Mouse (Mus musculus): ENCODE measurements around the gene Strada. TPM values are rescaled to one million over a fixed set of nuclear protein-coding genes. Genes with fewer than 3 reads are reported as not detected.

The Strada gene
- polyA plus RNA-seq, 1 experiment from 2014 or later = 40.6 TPM

GRCm38 (mm10) chr11:106155761-106156160, 46.2 kb downstream of the Strada start:
- H3K36me3 ChIP-seq (ENCODE audit: control insufficient read depth, insufficient read depth, low read length) = peaks cover 20% of the 10 kb centered on the region
- no peaks in the 10 kb centered on the region for H3K27me3 ChIP-seq (ENCODE audit: control insufficient read depth, insufficient read depth, low read length)
- DNase-seq (ENCODE audit: low spot score) (no peak), ATAC-seq (ENCODE audit: insufficient read depth, low FRiP score, low TSS enrichment) (no peak)
- H3K4me3 ChIP-seq (ENCODE audit: low read depth, low read length) = no peak overlapping the region
- no peaks in the 10 kb centered on the region for H3K9me3 ChIP-seq (ENCODE audit: control insufficient read depth, low read length)
- whole genome bisulfite sequencing = 50% methylated on average over 3 of the region's 3 CpGs
- peaks cover 12% of the 10 kb centered on the region for H3K4me1 ChIP-seq (ENCODE audit: control insufficient read depth, insufficient read depth, low read length)
- no peak overlapping the region for H3K4me2 ChIP-seq (ENCODE audit: low read depth)
- H3K27ac ChIP-seq (ENCODE audit: low read depth, low read length) = no peak overlapping the region
- no peak overlapping the region for H3K9ac ChIP-seq (ENCODE audit: low read length)

- Histone ChIP-seq H3K27ac (ENCODE audit: low read depth, low read length) (no peak overlapping the region), H3K4me2 (ENCODE audit: low read depth) (no peak overlapping the region), H3K4me1 (ENCODE audit: control insufficient read depth, insufficient read depth, low read length) (peaks cover 9% of the 10 kb centered on the region), H3K27me3 (ENCODE audit: control insufficient read depth, insufficient read depth, low read length) (no peaks in the 10 kb centered on the region), H3K36me3 (ENCODE audit: control insufficient read depth, insufficient read depth, low read length) (peaks cover 26% of the 10 kb centered on the region), H3K4me3 (ENCODE audit: low read depth, low read length) (no peak overlapping the region), H3K9ac (ENCODE audit: low read length) (no peak overlapping the region), H3K9me3 (ENCODE audit: control insufficient read depth, low read length) (no peaks in the 10 kb centered on the region)
- 85% methylated on average over 2 of the region's 2 CpGs for WGBS
- no peak for ATAC-seq (ENCODE audit: insufficient read depth, low FRiP score, low TSS enrichment)
- no peak for DNase-seq (ENCODE audit: low spot score)
Measured at GRCm38 (mm10) chr11:106154770-106155169, 47.2 kb downstream of the Strada start.

GRCm38 (mm10) chr11:106154091-106154490, 47.9 kb downstream of the Strada start:
- H3K4me1 ChIP-seq (ENCODE audit: control insufficient read depth, insufficient read depth, low read length) = peaks cover 7% of the 10 kb centered on the region
- H3K36me3 ChIP-seq (ENCODE audit: control insufficient read depth, insufficient read depth, low read length) = peaks cover 29% of the 10 kb centered on the region
- no peak overlapping the region for H3K9ac ChIP-seq (ENCODE audit: low read length)
- no peaks in the 10 kb centered on the region for H3K9me3 ChIP-seq (ENCODE audit: control insufficient read depth, low read length)
- DNase-seq (ENCODE audit: low spot score) = no peak
- ATAC-seq (ENCODE audit: insufficient read depth, low FRiP score, low TSS enrichment) = no peak
- H3K4me2 ChIP-seq (ENCODE audit: low read depth) = no peak overlapping the region
- H3K27me3 ChIP-seq (ENCODE audit: control insufficient read depth, insufficient read depth, low read length) = no peaks in the 10 kb centered on the region
- H3K27ac ChIP-seq (ENCODE audit: low read depth, low read length) = no peak overlapping the region
- no peak overlapping the region for H3K4me3 ChIP-seq (ENCODE audit: low read depth, low read length)
- WGBS = 72% methylated on average over 5 of the region's 5 CpGs

- ATAC-seq (ENCODE audit: insufficient read depth, low FRiP score, low TSS enrichment) = no peak
- no peak overlapping the region for H3K4me3 ChIP-seq (ENCODE audit: low read depth, low read length)
- WGBS = 81% methylated on average over 8 of the region's 8 CpGs
Measured at GRCm38 (mm10) chr11:106152132-106152531, 49.8 kb downstream of the Strada start.

GRCm38 (mm10) chr11:106151219-106151618, 50.7 kb downstream of the Strada start:
- 83% methylated on average over 3 of the region's 3 CpGs for WGBS
- Histone ChIP-seq H3K9ac (ENCODE audit: low read length) (no peak overlapping the region), H3K27me3 (ENCODE audit: control insufficient read depth, insufficient read depth, low read length) (no peaks in the 10 kb centered on the region), H3K4me2 (ENCODE audit: low read depth) (no peak overlapping the region), H3K27ac (ENCODE audit: low read depth, low read length) (no peak overlapping the region), H3K9me3 (ENCODE audit: control insufficient read depth, low read length) (no peaks in the 10 kb centered on the region), H3K4me1 (ENCODE audit: control insufficient read depth, insufficient read depth, low read length) (no peaks in the 10 kb centered on the region), H3K4me3 (ENCODE audit: low read depth, low read length) (no peak overlapping the region), H3K36me3 (ENCODE audit: control insufficient read depth, insufficient read depth, low read length) (peaks cover 20% of the 10 kb centered on the region)
- DNase-seq (ENCODE audit: low spot score) (no peak), ATAC-seq (ENCODE audit: insufficient read depth, low FRiP score, low TSS enrichment) (no peak)

More at GRCm38 (mm10) chr11:106152132-106152531, 49.8 kb downstream of the Strada start:
- H3K27ac ChIP-seq (ENCODE audit: low read depth, low read length) = no peak overlapping the region
- H3K9ac ChIP-seq (ENCODE audit: low read length) = no peak overlapping the region
- peaks cover 25% of the 10 kb centered on the region for H3K36me3 ChIP-seq (ENCODE audit: control insufficient read depth, insufficient read depth, low read length)
- H3K27me3 ChIP-seq (ENCODE audit: control insufficient read depth, insufficient read depth, low read length) = no peaks in the 10 kb centered on the region
- no peak overlapping the region for H3K4me2 ChIP-seq (ENCODE audit: low read depth)
- H3K4me1 ChIP-seq (ENCODE audit: control insufficient read depth, insufficient read depth, low read length) = no peaks in the 10 kb centered on the region
- no peak for DNase-seq (ENCODE audit: low spot score)
- H3K9me3 ChIP-seq (ENCODE audit: control insufficient read depth, low read length) = no peaks in the 10 kb centered on the region

- no peak overlapping the region for H3K9ac ChIP-seq (ENCODE audit: low read length)
- DNase-seq (ENCODE audit: low spot score) (peak; percentile 21), ATAC-seq (ENCODE audit: insufficient read depth, low FRiP score, low TSS enrichment) (no peak)
- no peaks in the 10 kb centered on the region for H3K27me3 ChIP-seq (ENCODE audit: control insufficient read depth, insufficient read depth, low read length)
- H3K4me3 ChIP-seq (ENCODE audit: low read depth, low read length) = no peak overlapping the region
- no peak overlapping the region for H3K4me2 ChIP-seq (ENCODE audit: low read depth)
- 46% methylated on average over 8 of the region's 8 CpGs for whole genome bisulfite sequencing
- H3K27ac ChIP-seq (ENCODE audit: low read depth, low read length) = no peak overlapping the region
- no peaks in the 10 kb centered on the region for H3K9me3 ChIP-seq (ENCODE audit: control insufficient read depth, low read length)
- no peaks in the 10 kb centered on the region for H3K4me1 ChIP-seq (ENCODE audit: control insufficient read depth, insufficient read depth, low read length)
- H3K36me3 ChIP-seq (ENCODE audit: control insufficient read depth, insufficient read depth, low read length) = no peaks in the 10 kb centered on the region; the same call in 1 of the 2 replicates
Measured at GRCm38 (mm10) chr11:106134580-106135528, 67.1 kb downstream of the Strada start.

- no peak overlapping the region for H3K27ac ChIP-seq (ENCODE audit: low read depth, low read length)
- H3K4me1 ChIP-seq (ENCODE audit: control insufficient read depth, insufficient read depth, low read length) = no peaks in the 10 kb centered on the region
- DNase-seq (ENCODE audit: low spot score) = no peak
- H3K9ac ChIP-seq (ENCODE audit: low read length) = no peak overlapping the region
- H3K9me3 ChIP-seq (ENCODE audit: control insufficient read depth, low read length) = no peaks in the 10 kb centered on the region
- WGBS = 95% methylated on average over 5 of the region's 5 CpGs
- H3K4me2 ChIP-seq (ENCODE audit: low read depth) = no peak overlapping the region
- ATAC-seq (ENCODE audit: insufficient read depth, low FRiP score, low TSS enrichment) = no peak
- H3K27me3 ChIP-seq (ENCODE audit: control insufficient read depth, insufficient read depth, low read length) = no peaks in the 10 kb centered on the region
- no peaks in the 10 kb centered on the region; the same call in 1 of the 2 replicates for H3K36me3 ChIP-seq (ENCODE audit: control insufficient read depth, insufficient read depth, low read length)
- H3K4me3 ChIP-seq (ENCODE audit: low read depth, low read length) = no peak overlapping the region
Measured at GRCm38 (mm10) chr11:106132516-106132915, 69.5 kb downstream of the Strada start.

- H3K4me2 ChIP-seq (ENCODE audit: low read depth) = no peak overlapping the region
- H3K4me1 ChIP-seq (ENCODE audit: control insufficient read depth, insufficient read depth, low read length) = no peaks in the 10 kb centered on the region
- no peaks in the 10 kb centered on the region for H3K27me3 ChIP-seq (ENCODE audit: control insufficient read depth, insufficient read depth, low read length)
- 87% methylated on average over 1 of the region's 1 CpGs for WGBS
- no peak overlapping the region for H3K4me3 ChIP-seq (ENCODE audit: low read depth, low read length)
- H3K9ac ChIP-seq (ENCODE audit: low read length) = no peak overlapping the region
- ATAC-seq (ENCODE audit: insufficient read depth, low FRiP score, low TSS enrichment) (no peak), DNase-seq (ENCODE audit: low spot score) (no peak)
- H3K27ac ChIP-seq (ENCODE audit: low read depth, low read length) = no peak overlapping the region
- H3K9me3 ChIP-seq (ENCODE audit: control insufficient read depth, low read length) = no peaks in the 10 kb centered on the region
- H3K36me3 ChIP-seq (ENCODE audit: control insufficient read depth, insufficient read depth, low read length) = no peaks in the 10 kb centered on the region
Measured at GRCm38 (mm10) chr11:106129477-106129876, 72.5 kb downstream of the Strada start.

All from neural tube, embryonic 11.5 days (tissue).